Mouse (Mus musculus) left cerebral cortex, postnatal 36 days (tissue): ENCODE measurements at regions not wholly inside any gene's neighbourhood (a gene's known extent, or its start where the extent isn't known, plus 50 kb on each side); places are given as distances from the start of the nearest gene placed in this dataset.

Experiments used
- DNase-seq, 2 experiments: peaks; one replicate each; pipeline ENCODE4 v3.0.0; 2021 to 2022; ENCODE audit warnings: low spot score in 2 of 2, mixed read lengths in 1 of 2
- intact Hi-C: fragments of 180-260 bp; cut with DNase I; formaldehyde crosslinking; loops from one replicate; pipeline ENCODE4 v1.15.1; 2025

DNA sequence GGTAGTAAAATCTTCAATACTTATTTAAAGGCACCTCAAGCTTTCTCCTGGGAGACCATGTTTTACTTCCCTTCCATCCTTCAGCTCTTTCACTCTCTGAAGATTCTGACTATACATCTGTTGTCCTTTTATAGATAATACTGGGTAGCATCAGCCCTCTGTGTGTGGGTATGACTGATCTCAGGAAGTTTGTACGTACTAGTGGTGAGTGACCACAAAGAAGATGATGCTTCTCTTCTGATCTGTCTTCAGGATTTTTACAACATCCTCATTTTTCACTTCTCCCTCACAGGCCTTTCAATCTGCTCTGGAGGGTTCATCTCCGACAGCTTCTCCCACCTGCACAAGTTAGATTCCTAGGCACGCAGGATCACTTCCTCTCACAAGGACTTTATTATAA lies 119.4 kb upstream of the Acvr2a start:
- intact Hi-C loops = no loop called here
- DNase-seq = no peak

DNA sequence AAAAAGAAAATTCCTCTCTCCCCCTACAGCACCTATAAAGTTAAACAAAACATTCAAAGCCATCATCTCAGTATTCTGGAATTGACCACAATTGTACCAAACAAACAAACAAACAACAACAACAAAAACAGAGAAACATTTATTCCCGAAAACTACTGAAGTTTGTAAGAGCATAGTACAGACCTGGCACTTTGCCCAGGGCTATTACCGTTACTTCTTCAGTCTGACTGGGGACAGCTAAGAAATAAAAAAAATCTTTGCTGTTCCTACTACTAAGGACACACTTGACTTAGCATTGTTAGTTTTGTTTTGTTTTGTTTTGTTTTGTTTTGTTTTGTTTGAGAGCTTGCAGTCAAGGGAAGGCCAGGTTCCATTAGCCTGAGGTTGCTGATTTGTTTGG lies 113.0 kb upstream of the Acvr2a start:
- intact Hi-C loops = no loop called here
- DNase-seq = no peak

DNA sequence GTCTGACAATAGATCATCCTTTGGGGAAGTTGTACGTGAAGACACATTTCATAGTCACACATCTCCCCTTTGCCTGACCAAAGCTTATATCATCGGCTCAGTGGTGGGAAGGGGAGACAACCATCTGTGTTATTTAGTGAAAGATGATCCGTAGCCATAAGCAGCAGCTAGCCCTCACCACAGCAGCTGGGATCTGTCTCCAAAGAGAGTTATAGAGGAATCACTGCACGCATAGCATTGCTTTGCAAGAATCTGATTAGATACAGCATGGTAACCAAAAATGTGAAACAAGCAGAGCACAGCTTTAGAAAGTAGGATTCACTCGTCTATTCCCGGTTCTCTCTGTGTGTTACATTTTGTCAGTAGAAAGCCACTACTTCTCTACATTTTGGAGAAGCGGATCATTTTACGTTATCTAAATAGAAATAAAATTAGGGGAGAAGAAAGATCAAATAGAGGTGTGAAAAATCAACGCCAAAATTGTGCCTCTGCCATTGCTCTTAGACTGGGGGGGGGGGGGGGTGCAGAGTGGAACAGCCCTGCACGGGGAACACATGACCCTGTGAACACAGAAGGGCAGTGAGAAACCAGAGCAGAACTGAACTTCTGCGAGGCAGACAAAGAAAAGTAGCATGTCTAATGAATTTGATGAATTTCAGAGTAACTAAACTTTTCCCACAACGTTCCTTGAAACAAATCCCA lies 108.7 kb upstream of the Acvr2a start:
- DNase-seq = no peak

DNA sequence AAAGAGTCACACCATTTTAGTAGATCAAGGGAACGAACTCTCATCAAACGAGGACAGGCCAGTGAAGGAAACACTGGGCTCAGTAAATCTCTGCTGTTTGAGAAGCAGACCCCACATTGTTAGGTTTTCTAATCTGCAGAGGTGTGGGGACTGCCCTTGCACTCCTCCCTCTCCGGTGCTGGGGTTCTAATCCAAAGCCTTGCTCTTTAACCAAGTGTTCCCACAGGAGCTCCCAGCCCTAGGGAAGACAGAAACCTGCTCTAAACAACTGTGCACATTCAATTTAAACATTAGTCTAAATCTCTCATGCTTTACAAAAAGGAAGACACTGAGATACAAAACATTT lies 108.1 kb upstream of the Acvr2a start:
- DNase-seq = no peak
- intact Hi-C loops = no loop called here

More for the DNA sequence above, 108.7 kb upstream of the Acvr2a start:
- intact Hi-C loops = no loop called here

- no peak for DNase-seq
- intact Hi-C loops = no loop called here
These were observed 107.7 kb upstream of the Acvr2a start for GRCm38 (mm10) chr2:48706188-48706587.

GRCm38 (mm10) chr2:48716206-48716605 lies 97.7 kb upstream of the Acvr2a start:
- intact Hi-C loops = no loop called here
- no peak for DNase-seq

DNA sequence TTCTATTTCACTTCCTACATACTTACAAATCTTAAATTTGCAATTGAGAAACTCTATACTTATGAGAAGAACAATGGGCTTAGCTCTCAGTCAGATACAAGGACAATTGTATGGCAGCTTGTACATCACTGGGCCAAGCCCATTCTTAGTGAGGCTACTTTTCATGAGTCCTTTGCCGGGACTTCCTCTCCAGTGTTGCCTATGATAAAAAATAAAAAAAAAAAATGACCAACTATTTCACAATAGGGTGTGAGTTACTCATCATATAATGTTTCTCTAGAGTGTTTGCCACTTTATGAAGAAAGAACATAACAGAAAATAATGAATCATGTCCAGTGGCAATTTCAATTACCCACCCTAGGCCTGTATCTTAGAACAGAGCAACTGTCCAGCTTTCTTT lies 96.1 kb upstream of the Acvr2a start:
- no peak for DNase-seq
- intact Hi-C loops = no loop called here

DNA sequence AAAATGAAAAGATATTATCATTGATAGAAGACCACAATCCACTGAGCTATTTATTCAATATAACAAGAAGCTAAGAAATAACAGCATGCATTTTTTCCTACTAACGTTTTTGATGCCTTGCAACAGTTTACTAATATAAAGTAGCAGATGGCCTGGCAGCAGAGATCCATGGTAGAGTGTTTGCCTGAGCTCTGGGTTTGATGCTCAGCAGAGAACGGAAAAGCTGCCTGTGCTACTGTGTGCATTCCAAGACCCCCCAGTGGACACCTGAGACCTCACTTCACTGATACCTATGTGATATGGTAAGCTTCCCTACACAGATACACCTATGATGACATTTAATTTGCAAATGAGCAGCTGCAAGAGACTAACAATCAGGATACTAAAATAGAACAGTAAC lies 95.6 kb upstream of the Acvr2a start:
- DNase-seq = no peak
- intact Hi-C loops = no loop called here

- peak; percentile 9 to 22 for DNase-seq
- intact Hi-C loops = loop anchor here (10.0 kb wide), 1 partner anchor 106 kb away; no protein-coding TSS in a partner anchor
These were observed 83.1 kb upstream of the Acvr2a start for GRCm38 (mm10) chr2:48730780-48731179.

DNA sequence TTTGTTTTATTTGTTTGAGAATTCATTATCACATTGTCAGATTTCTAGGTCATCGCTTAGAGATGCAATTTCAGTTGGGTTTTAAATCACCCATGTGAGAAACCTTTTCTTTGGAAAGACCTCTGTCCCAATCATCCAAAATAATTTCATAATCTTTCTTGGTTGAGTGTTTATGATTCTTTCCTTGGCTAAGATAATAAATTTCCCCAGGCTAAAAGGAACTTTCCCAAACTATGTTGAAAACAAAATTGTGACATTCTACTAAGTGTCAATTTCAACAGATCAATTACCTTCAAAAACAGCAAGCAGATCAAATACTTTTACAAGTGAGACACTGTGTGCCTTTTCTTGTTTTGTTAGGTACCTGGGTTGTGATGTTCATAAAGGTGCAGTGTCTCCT lies 80.0 kb upstream of the Acvr2a start:
- DNase-seq = no peak
- intact Hi-C loops = loop anchor here (10.0 kb wide), 1 partner anchor 109 kb away; no protein-coding TSS in a partner anchor

GRCm38 (mm10) chr2:48734521-48734920 lies 79.4 kb upstream of the Acvr2a start:
- intact Hi-C loops = loop anchor here (10.0 kb wide), 1 partner anchor 110 kb away; no protein-coding TSS in a partner anchor

DNA sequence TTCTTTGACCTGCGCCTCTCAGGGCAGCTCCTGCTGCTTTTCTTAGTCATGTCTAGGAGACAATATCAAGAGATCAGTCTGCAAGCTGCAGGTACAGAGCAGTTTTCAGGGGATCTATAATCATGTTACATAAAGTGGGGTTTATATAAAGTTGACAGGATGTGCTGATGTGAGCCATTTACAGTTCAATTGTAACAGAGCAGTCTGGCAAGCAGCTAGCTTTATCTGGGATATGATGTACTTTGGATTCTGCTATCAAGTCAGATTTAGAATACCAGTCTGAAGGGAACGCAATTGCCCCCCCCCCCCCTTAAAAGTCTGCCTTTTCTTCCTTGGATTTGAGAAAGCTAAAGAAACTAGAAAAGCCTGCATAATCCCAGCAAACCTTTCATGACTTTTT lies 77.6 kb upstream of the Acvr2a start:
- intact Hi-C loops = loop anchor here (10.0 kb wide), 1 partner anchor 112 kb away; no protein-coding TSS in a partner anchor
- no peak for DNase-seq

More at GRCm38 (mm10) chr2:48734521-48734920, 79.4 kb upstream of the Acvr2a start:
- no peak for DNase-seq
